Mouse (Mus musculus): ENCODE results near the gene Msantd4.
"Not testable (repeated sequence)": the region's sequence is repeated elsewhere in the genome, so short reads cannot be mapped to it uniquely, and the experiment has no call there.

The Msantd4 gene

DNA sequence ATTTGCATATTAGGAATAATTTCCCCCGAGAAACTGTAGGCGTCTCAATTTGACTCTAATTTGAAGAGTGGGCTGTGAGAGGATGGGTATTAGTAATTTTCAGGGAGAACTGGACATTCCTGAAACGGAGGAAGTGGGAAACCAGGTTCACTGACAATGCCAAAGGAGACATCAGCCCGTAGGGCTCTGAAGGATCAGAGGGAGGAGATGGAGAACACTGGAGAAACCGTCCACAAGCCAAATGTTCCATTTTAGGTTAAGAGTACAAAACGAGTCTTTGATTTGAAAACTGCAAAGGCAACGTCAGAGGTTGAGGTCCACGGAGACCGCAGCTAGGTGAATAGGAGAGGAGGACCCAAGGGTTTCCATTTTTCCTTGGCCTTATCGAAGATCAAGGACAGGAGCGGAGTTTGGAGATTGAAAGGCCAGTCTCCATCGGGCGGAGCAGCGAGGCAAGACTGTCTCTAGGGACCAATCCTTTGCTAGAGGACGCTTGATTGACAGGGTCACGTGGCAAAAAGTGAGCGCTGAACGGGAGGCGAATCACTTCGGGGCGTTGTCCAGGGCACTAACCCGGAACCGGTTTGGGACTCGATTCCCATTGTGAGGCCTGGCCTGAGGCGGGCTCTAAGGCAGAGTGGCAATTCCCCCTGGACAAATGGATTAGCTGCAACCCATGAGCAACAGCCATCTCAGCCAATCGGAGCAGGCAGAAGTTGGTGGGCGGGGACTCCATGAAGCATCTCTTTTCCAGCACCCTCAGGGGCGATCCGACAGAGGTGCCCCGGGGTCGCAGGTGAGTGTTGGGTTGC lies at the start of gene Msantd4:
Msantd4 (plus strand) TSS at position 735 of the 812 bp plus-strand sequence.
- peak; percentile 95 for DNase-seq (ENCODE audit: low spot score)

DNA sequence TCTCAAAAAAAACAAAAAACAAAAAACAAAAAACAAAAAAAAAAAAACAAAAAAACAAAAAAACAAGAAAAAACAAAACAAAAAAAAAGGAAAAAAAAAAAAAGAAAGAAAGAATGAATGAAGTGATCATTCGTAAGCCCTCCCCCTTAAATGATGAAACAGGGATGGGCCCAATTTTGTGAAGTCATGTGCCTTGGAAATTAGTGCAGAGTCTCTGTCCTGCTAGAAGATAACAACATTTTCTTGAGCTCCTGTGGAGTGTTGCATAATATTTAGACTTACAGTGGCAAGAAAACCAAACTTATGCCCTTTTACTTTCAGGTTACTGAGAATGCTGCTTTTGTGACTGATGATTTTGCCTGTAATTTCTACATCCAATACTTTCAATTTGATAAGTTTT lies 23.2 kb upstream of the Msantd4 start:
- DNase-seq (ENCODE audit: low spot score), result no peak

DNA sequence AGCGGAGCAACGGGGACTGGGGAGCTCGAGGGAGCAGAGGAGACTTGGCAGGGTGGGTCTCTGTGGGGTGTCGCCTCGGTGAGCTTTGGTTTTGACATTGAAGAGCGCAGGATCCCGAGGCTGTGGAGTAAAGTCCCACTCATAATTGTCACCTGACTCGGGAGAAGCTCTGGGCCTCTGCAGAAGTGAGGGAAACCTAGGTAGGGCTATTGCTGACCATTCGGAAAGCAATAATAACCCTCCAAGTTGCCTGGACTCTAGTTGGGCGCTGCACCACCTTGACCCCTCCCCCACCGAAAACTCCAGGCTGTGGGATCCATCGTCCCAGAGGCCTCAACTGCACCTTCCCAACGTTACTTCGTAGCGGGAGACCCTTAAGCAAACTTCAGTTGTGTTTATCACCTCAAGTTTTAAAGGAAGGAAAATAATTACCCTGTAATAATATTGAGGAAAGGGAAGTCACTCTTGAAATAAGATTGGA lies 318 bp downstream of the Msantd4 start:
- DNase-seq (ENCODE audit: low spot score), result no peak

DNA sequence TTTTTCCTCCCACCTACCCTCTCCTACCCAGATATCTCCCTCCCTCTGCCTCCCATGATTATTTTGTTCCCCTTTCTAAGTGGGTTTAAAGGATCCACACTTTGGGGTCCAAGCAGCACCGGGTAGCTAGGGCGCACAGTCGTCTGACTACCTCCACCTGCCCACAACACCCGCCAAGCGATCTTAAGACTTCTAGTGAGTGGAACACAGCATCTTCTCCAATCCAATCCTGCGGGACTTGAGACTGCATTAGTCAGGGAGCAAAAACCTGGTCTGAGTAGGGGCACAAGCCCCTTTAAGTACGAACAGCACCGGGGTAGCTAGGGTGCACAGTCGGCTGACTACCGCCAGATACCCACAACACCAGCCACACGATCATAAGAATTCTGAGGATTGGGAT lies 24.4 kb downstream of the Msantd4 start:
- not testable (repeated sequence) for DNase-seq (ENCODE audit: low spot score)
